Mouse (Mus musculus) kidney, embryonic 16.5 days (tissue): Measurements from ENCODE around the gene Robo4. TPM values are rescaled to one million over a fixed set of nuclear protein-coding genes. Genes with fewer than 3 reads are reported as not detected.

Source experiments
- ATAC-seq: fragments of 200-750 bp; cut with Nextera tagmentation; 2 replicates; pipeline ENCODE4 v1.8.0; 2017; ENCODE audit warnings: moderate TSS enrichment; ENCODE audit not compliant: low FRiP score, low TSS enrichment
- H3K27ac ChIP-seq: fragments of 300-500 bp; sonication (generic); 2 replicates; pipeline ENCODE4 v1.5.1; 2014; ENCODE audit warnings: low read length
- H3K27me3 ChIP-seq: fragments of 300-500 bp; sonication (generic); 2 replicates; pipeline ENCODE4 v1.6.1; 2014; ENCODE audit warnings: low read length, control low read depth, mixed read lengths; ENCODE audit not compliant: insufficient read depth
- H3K36me3 ChIP-seq: fragments of 300-500 bp; sonication (generic); 2 replicates; pipeline ENCODE4 v1.6.1; 2014; ENCODE audit warnings: low read length, control low read depth, mixed read lengths; ENCODE audit not compliant: insufficient read depth
- H3K4me1 ChIP-seq: fragments of 300-500 bp; sonication (generic); 2 replicates; pipeline ENCODE4 v1.6.1; 2014; ENCODE audit warnings: low read length, control low read depth, mixed read lengths; ENCODE audit not compliant: insufficient read depth
- H3K4me2 ChIP-seq: fragments of 300-500 bp; sonication (generic); replicated peaks from 2 replicates; pipeline ENCODE4 v1.6.1; 2014; ENCODE audit warnings: low read depth, low read length
- H3K4me3 ChIP-seq: fragments of 300-500 bp; sonication (generic); 2 replicates; pipeline ENCODE4 v1.5.1; 2014; ENCODE audit warnings: mild to moderate bottlenecking, low read length
- H3K9ac ChIP-seq: fragments of 300-500 bp; sonication (generic); replicated peaks from 2 replicates; pipeline ENCODE4 v1.6.1; 2014; ENCODE audit warnings: low read length
- H3K9me3 ChIP-seq: fragments of 300-500 bp; sonication (generic); 2 replicates; pipeline ENCODE4 v1.6.1; 2016; ENCODE audit warnings: low read length, control low read depth
- WGBS: fragments of 180-500 bp; shearing (Covaris S2); extraction: QIAGEN DNeasy Blood & Tissue Kit; methylation state at CpG from one replicate; pipeline ENCODE4 v1.1.7; 2014; 5-methylcytosine and 5-hydroxymethylcytosine counted together
- polyA plus RNA-seq: library from polyadenylated mRNA; unstranded; fragments of >200 nt; fragmentation: Nextera tagmentation; extraction: Ambion mirVana; gene quantifications from 2 replicates; pipeline ENCODE4 v1.2.1, GENCODE M21; 2015

Robo4 gene
- polyA plus RNA-seq, 1 experiment from 2014 or later = 20.1 TPM

GRCm38 (mm10) chr9:37393482-37394131 is 8.1 kb upstream of the Robo4 start:
- Histone ChIP-seq H3K27me3 (no peaks in the 10 kb centered on the region), H3K36me3 (no peaks in the 10 kb centered on the region), H3K4me3 (no peak overlapping the region), H3K9me3 (no peaks in the 10 kb centered on the region), H3K4me2 (no peak overlapping the region), H3K9ac (no peak overlapping the region), H3K4me1 (no peaks in the 10 kb centered on the region), H3K27ac (no peak overlapping the region)
- ATAC-seq = no peak
- 62% methylated on average over 8 of the region's 8 CpGs for WGBS

GRCm38 (mm10) chr9:37400585-37400984 is 1.1 kb upstream of the Robo4 start:
- ATAC-seq = peak; percentile 55; the same call in 1 of the 2 replicates
- peak overlapping the region; percentile 79 for H3K27ac ChIP-seq
- no peak overlapping the region for H3K4me3 ChIP-seq
- H3K36me3 ChIP-seq = no peaks in the 10 kb centered on the region
- no peak overlapping the region for H3K9ac ChIP-seq
- WGBS = 75% methylated on average over 2 of the region's 2 CpGs
- no peak overlapping the region for H3K4me2 ChIP-seq
- no peaks in the 10 kb centered on the region for H3K4me1 ChIP-seq
- no peaks in the 10 kb centered on the region for H3K27me3 ChIP-seq
- no peaks in the 10 kb centered on the region for H3K9me3 ChIP-seq

GRCm38 (mm10) chr9:37402501-37402900 is 804 bp downstream of the Robo4 start:
- Histone ChIP-seq H3K27me3 (no peaks in the 10 kb centered on the region), H3K4me2 (peak overlapping the region; percentile 14; the same call in 1 of the 2 replicates), H3K27ac (peak overlapping the region; percentile 36; the same call in 1 of the 2 replicates), H3K9me3 (no peaks in the 10 kb centered on the region), H3K4me3 (peak overlapping the region; percentile 38), H3K9ac (peak overlapping the region; percentile 59), H3K36me3 (no peaks in the 10 kb centered on the region), H3K4me1 (no peaks in the 10 kb centered on the region)
- ATAC-seq = no peak
- WGBS = 87% methylated on average over 7 of the region's 7 CpGs

GRCm38 (mm10) chr9:37403011-37403410 is 1.3 kb downstream of the Robo4 start:
- peak overlapping the region; percentile 38 for H3K4me3 ChIP-seq
- 83% methylated on average over 7 of the region's 7 CpGs for WGBS

GRCm38 (mm10) chr9:37406372-37406771 is 4.7 kb downstream of the Robo4 start:
- Histone ChIP-seq H3K4me3 (no peak overlapping the region), H3K27ac (no peak overlapping the region), H3K36me3 (no peaks in the 10 kb centered on the region), H3K27me3 (no peaks in the 10 kb centered on the region; the same call in 1 of the 2 replicates), H3K4me2 (no peak overlapping the region), H3K9ac (no peak overlapping the region), H3K9me3 (no peaks in the 10 kb centered on the region), H3K4me1 (no peaks in the 10 kb centered on the region; the same call in 1 of the 2 replicates)
- no peak for ATAC-seq
- 0% methylated on average over 1 of the region's 1 CpGs for WGBS

More at GRCm38 (mm10) chr9:37403011-37403410, 1.3 kb downstream of the Robo4 start:
- Histone ChIP-seq H3K27ac (no peak overlapping the region), H3K27me3 (no peaks in the 10 kb centered on the region; the same call in 1 of the 2 replicates), H3K9ac (peak overlapping the region; percentile 59; the same call in 1 of the 2 replicates), H3K4me2 (peak overlapping the region; percentile 14), H3K4me1 (no peaks in the 10 kb centered on the region; the same call in 1 of the 2 replicates), H3K9me3 (no peaks in the 10 kb centered on the region), H3K36me3 (no peaks in the 10 kb centered on the region)
- no peak for ATAC-seq

GRCm38 (mm10) chr9:37407850-37408502 is 6.3 kb downstream of the Robo4 start:
- Histone ChIP-seq H3K27ac (no peak overlapping the region), H3K4me1 (no peaks in the 10 kb centered on the region; the same call in 1 of the 2 replicates), H3K9ac (no peak overlapping the region), H3K36me3 (no peaks in the 10 kb centered on the region), H3K27me3 (no peaks in the 10 kb centered on the region; the same call in 1 of the 2 replicates), H3K9me3 (no peaks in the 10 kb centered on the region), H3K4me2 (peak overlapping the region; percentile 34; the same call in 1 of the 2 replicates), H3K4me3 (no peak overlapping the region)
- ATAC-seq = peak; percentile 57; the same call in 1 of the 2 replicates
- WGBS = 15% methylated on average over 19 of the region's 19 CpGs

GRCm38 (mm10) chr9:37409698-37410445 is 8.2 kb downstream of the Robo4 start:
- Histone ChIP-seq H3K9me3 (no peaks in the 10 kb centered on the region), H3K36me3 (no peaks in the 10 kb centered on the region), H3K4me1 (no peaks in the 10 kb centered on the region; the same call in 1 of the 2 replicates), H3K27me3 (no peaks in the 10 kb centered on the region; the same call in 1 of the 2 replicates), H3K9ac (no peak overlapping the region), H3K4me3 (no peak overlapping the region), H3K27ac (no peak overlapping the region), H3K4me2 (no peak overlapping the region)
- 65% methylated on average over 8 of the region's 8 CpGs for WGBS
- no peak for ATAC-seq

GRCm38 (mm10) chr9:37412989-37413388 is 11.3 kb downstream of the Robo4 start:
- no peaks in the 10 kb centered on the region for H3K36me3 ChIP-seq

GRCm38 (mm10) chr9:37414666-37415065 is 13.0 kb downstream of the Robo4 start:
- no peak overlapping the region for H3K9ac ChIP-seq
- no peaks in the 10 kb centered on the region for H3K9me3 ChIP-seq
- no peaks in the 10 kb centered on the region for H3K27me3 ChIP-seq
- no peaks in the 10 kb centered on the region for H3K4me1 ChIP-seq
- no peak for ATAC-seq
- no peak overlapping the region for H3K4me3 ChIP-seq
- H3K27ac ChIP-seq = no peak overlapping the region
- WGBS = 71% methylated on average over 3 of the region's 3 CpGs
- H3K4me2 ChIP-seq = no peak overlapping the region
- H3K36me3 ChIP-seq = no peaks in the 10 kb centered on the region

More at GRCm38 (mm10) chr9:37412989-37413388, 11.3 kb downstream of the Robo4 start:
- H3K27me3 ChIP-seq = no peaks in the 10 kb centered on the region
- 50% methylated on average over 3 of the region's 3 CpGs for WGBS
- no peak overlapping the region for H3K27ac ChIP-seq
- H3K4me3 ChIP-seq = no peak overlapping the region
- H3K9ac ChIP-seq = no peak overlapping the region
- no peaks in the 10 kb centered on the region; the same call in 1 of the 2 replicates for H3K4me1 ChIP-seq
- H3K9me3 ChIP-seq = no peaks in the 10 kb centered on the region
- H3K4me2 ChIP-seq = no peak overlapping the region
- no peak for ATAC-seq
